Mouse (Mus musculus): Measurements from ENCODE around the gene Nr6a1. TPM values are rescaled to one million over a fixed set of nuclear protein-coding genes. Genes with fewer than 3 reads are reported as not detected.
A peak's percentile ranks its signal among the peaks of the same experiment; 100 is the strongest.

The Nr6a1 gene
- polyA plus RNA-seq, 1 experiment from 2014 or later = 1.9 TPM

GRCm38 (mm10) chr2:38964198-38964597, 36.7 kb upstream of the Nr6a1 start:
- ATAC-seq (replicated peaks; ENCODE audit: insufficient number of reproducible peaks, low FRiP score, low TSS enrichment) = no peak
- Histone ChIP-seq H3K9me3 (replicated peaks; ENCODE audit: control insufficient read depth, low read length) (no peaks in the 10 kb centered on the region), H3K4me3 (ENCODE audit: low read depth, low read length) (no peak overlapping the region), H3K27me3 (ENCODE audit: control insufficient read depth, insufficient read depth, low read length) (no peaks in the 10 kb centered on the region), H3K27ac (ENCODE audit: low read depth, low read length) (no peak overlapping the region), H3K4me2 (no peak overlapping the region), H3K9ac (ENCODE audit: low read depth, low read length) (no peak overlapping the region), H3K36me3 (ENCODE audit: control insufficient read depth, insufficient read depth, low read length) (no peaks in the 10 kb centered on the region), H3K4me1 (ENCODE audit: control insufficient read depth, insufficient read depth, low read length) (no peaks in the 10 kb centered on the region)
- 42% methylated on average over 4 of the region's 4 CpGs for WGBS (ENCODE audit: insufficient replicate concordance)

- Histone ChIP-seq H3K4me3 (ENCODE audit: low read depth, low read length) (no peak overlapping the region), H3K4me1 (ENCODE audit: control insufficient read depth, insufficient read depth, low read length) (no peaks in the 10 kb centered on the region), H3K9ac (ENCODE audit: low read depth, low read length) (no peak overlapping the region), H3K27ac (ENCODE audit: low read depth, low read length) (no peak overlapping the region), H3K36me3 (ENCODE audit: control insufficient read depth, insufficient read depth, low read length) (no peaks in the 10 kb centered on the region), H3K4me2 (no peak overlapping the region), H3K9me3 (replicated peaks; ENCODE audit: control insufficient read depth, low read length) (no peaks in the 10 kb centered on the region), H3K27me3 (ENCODE audit: control insufficient read depth, insufficient read depth, low read length) (no peaks in the 10 kb centered on the region)
- ATAC-seq (replicated peaks; ENCODE audit: insufficient number of reproducible peaks, low FRiP score, low TSS enrichment) = no peak
- 61% methylated on average over 5 of the region's 5 CpGs for WGBS (ENCODE audit: insufficient replicate concordance)
Observed at GRCm38 (mm10) chr2:38957671-38958223, 30.3 kb upstream of the Nr6a1 start.

- Histone ChIP-seq H3K9me3 (replicated peaks; ENCODE audit: control insufficient read depth, low read length) (no peaks in the 10 kb centered on the region), H3K27me3 (ENCODE audit: control insufficient read depth, insufficient read depth, low read length) (no peaks in the 10 kb centered on the region), H3K4me1 (ENCODE audit: control insufficient read depth, insufficient read depth, low read length) (no peaks in the 10 kb centered on the region), H3K4me2 (no peak overlapping the region), H3K27ac (ENCODE audit: low read depth, low read length) (no peak overlapping the region), H3K36me3 (ENCODE audit: control insufficient read depth, insufficient read depth, low read length) (no peaks in the 10 kb centered on the region), H3K9ac (ENCODE audit: low read depth, low read length) (no peak overlapping the region), H3K4me3 (ENCODE audit: low read depth, low read length) (no peak overlapping the region)
- no peak for ATAC-seq (replicated peaks; ENCODE audit: insufficient number of reproducible peaks, low FRiP score, low TSS enrichment)
- WGBS (ENCODE audit: insufficient replicate concordance) = 66% methylated on average over 2 of the region's 2 CpGs
Observed at GRCm38 (mm10) chr2:38956062-38956461, 28.6 kb upstream of the Nr6a1 start.

GRCm38 (mm10) chr2:38953152-38953883, 25.8 kb upstream of the Nr6a1 start:
- H3K4me3 ChIP-seq (ENCODE audit: low read depth, low read length) = no peak overlapping the region
- H3K27me3 ChIP-seq (ENCODE audit: control insufficient read depth, insufficient read depth, low read length) = no peaks in the 10 kb centered on the region
- 62% methylated on average over 5 of the region's 5 CpGs for WGBS (ENCODE audit: insufficient replicate concordance)
- no peaks in the 10 kb centered on the region for H3K36me3 ChIP-seq (ENCODE audit: control insufficient read depth, insufficient read depth, low read length)
- no peak overlapping the region for H3K4me2 ChIP-seq
- ATAC-seq (replicated peaks; ENCODE audit: insufficient number of reproducible peaks, low FRiP score, low TSS enrichment) = no peak
- 0 out of 2 replicates have a peak, but pooled peaks cover 3% of the 10 kb centered on the region for H3K4me1 ChIP-seq (ENCODE audit: control insufficient read depth, insufficient read depth, low read length)
- H3K27ac ChIP-seq (ENCODE audit: low read depth, low read length) = no peak overlapping the region
- no peak overlapping the region for H3K9ac ChIP-seq (ENCODE audit: low read depth, low read length)
- H3K9me3 ChIP-seq (replicated peaks; ENCODE audit: control insufficient read depth, low read length) = no peaks in the 10 kb centered on the region

GRCm38 (mm10) chr2:38950281-38950719, 22.8 kb upstream of the Nr6a1 start:
- H3K27ac ChIP-seq (ENCODE audit: low read depth, low read length) = no peak overlapping the region
- H3K27me3 ChIP-seq (ENCODE audit: control insufficient read depth, insufficient read depth, low read length) = no peaks in the 10 kb centered on the region
- H3K4me1 ChIP-seq (ENCODE audit: control insufficient read depth, insufficient read depth, low read length) = 0 out of 2 replicates have a peak, but pooled peaks cover 3% of the 10 kb centered on the region
- H3K4me3 ChIP-seq (ENCODE audit: low read depth, low read length) = no peak overlapping the region
- no peaks in the 10 kb centered on the region for H3K9me3 ChIP-seq (replicated peaks; ENCODE audit: control insufficient read depth, low read length)
- H3K36me3 ChIP-seq (ENCODE audit: control insufficient read depth, insufficient read depth, low read length) = no peaks in the 10 kb centered on the region
- H3K9ac ChIP-seq (ENCODE audit: low read depth, low read length) = no peak overlapping the region
- no peak overlapping the region for H3K4me2 ChIP-seq
- ATAC-seq (replicated peaks; ENCODE audit: insufficient number of reproducible peaks, low FRiP score, low TSS enrichment) = peak; percentile 55
- 40% methylated on average over 7 of the region's 7 CpGs for WGBS (ENCODE audit: insufficient replicate concordance)

- ATAC-seq (replicated peaks; ENCODE audit: insufficient number of reproducible peaks, low FRiP score, low TSS enrichment) = no peak; the same call in 1 of the 2 replicates
- Histone ChIP-seq H3K27ac (ENCODE audit: low read depth, low read length) (0 out of 2 replicates have a peak overlapping the region, but pooled peaks have one; percentile 13), H3K9me3 (replicated peaks; ENCODE audit: control insufficient read depth, low read length) (no peaks in the 10 kb centered on the region), H3K4me1 (ENCODE audit: control insufficient read depth, insufficient read depth, low read length) (0 out of 2 replicates have a peak, but pooled peaks cover 3% of the 10 kb centered on the region), H3K9ac (ENCODE audit: low read depth, low read length) (no peak overlapping the region), H3K4me2 (no peak overlapping the region), H3K4me3 (ENCODE audit: low read depth, low read length) (no peak overlapping the region), H3K27me3 (ENCODE audit: control insufficient read depth, insufficient read depth, low read length) (no peaks in the 10 kb centered on the region), H3K36me3 (ENCODE audit: control insufficient read depth, insufficient read depth, low read length) (no peaks in the 10 kb centered on the region)
- 46% methylated on average over 7 of the region's 7 CpGs for WGBS (ENCODE audit: insufficient replicate concordance)
Observed at GRCm38 (mm10) chr2:38947566-38947965, 20.1 kb upstream of the Nr6a1 start.

GRCm38 (mm10) chr2:38944460-38945161, 17.1 kb upstream of the Nr6a1 start:
- Histone ChIP-seq H3K27me3 (ENCODE audit: control insufficient read depth, insufficient read depth, low read length) (no peaks in the 10 kb centered on the region), H3K36me3 (ENCODE audit: control insufficient read depth, insufficient read depth, low read length) (no peaks in the 10 kb centered on the region), H3K4me3 (ENCODE audit: low read depth, low read length) (no peak overlapping the region), H3K9me3 (replicated peaks; ENCODE audit: control insufficient read depth, low read length) (no peaks in the 10 kb centered on the region), H3K27ac (ENCODE audit: low read depth, low read length) (no peak overlapping the region), H3K4me2 (no peak overlapping the region), H3K9ac (ENCODE audit: low read depth, low read length) (no peak overlapping the region), H3K4me1 (ENCODE audit: control insufficient read depth, insufficient read depth, low read length) (no peaks in the 10 kb centered on the region)
- ATAC-seq (replicated peaks; ENCODE audit: insufficient number of reproducible peaks, low FRiP score, low TSS enrichment) = no peak
- 65% methylated on average over 3 of the region's 3 CpGs for WGBS (ENCODE audit: insufficient replicate concordance)

- Histone ChIP-seq H3K4me1 (ENCODE audit: control insufficient read depth, insufficient read depth, low read length) (no peaks in the 10 kb centered on the region), H3K27me3 (ENCODE audit: control insufficient read depth, insufficient read depth, low read length) (no peaks in the 10 kb centered on the region), H3K36me3 (ENCODE audit: control insufficient read depth, insufficient read depth, low read length) (no peaks in the 10 kb centered on the region), H3K9ac (ENCODE audit: low read depth, low read length) (no peak overlapping the region), H3K4me2 (no peak overlapping the region), H3K4me3 (ENCODE audit: low read depth, low read length) (no peak overlapping the region), H3K27ac (ENCODE audit: low read depth, low read length) (no peak overlapping the region), H3K9me3 (replicated peaks; ENCODE audit: control insufficient read depth, low read length) (no peaks in the 10 kb centered on the region)
- no peak for ATAC-seq (replicated peaks; ENCODE audit: insufficient number of reproducible peaks, low FRiP score, low TSS enrichment)
- 48% methylated on average over 2 of the region's 2 CpGs for WGBS (ENCODE audit: insufficient replicate concordance)
Observed at GRCm38 (mm10) chr2:38943977-38944376, 16.5 kb upstream of the Nr6a1 start.

Data from heart, embryonic 11.5 days (tissue).